Mouse (Mus musculus) CD8-positive naive resting alpha-beta T cell, adult 57 days (primary cell): ENCODE results near the gene Eif3j1. TPM values are rescaled to one million over a fixed set of nuclear protein-coding genes. Genes with fewer than 3 reads are reported as not detected.

Experiments used
- total RNA-seq: library from RNA; stranded (reverse); gene quantifications from one replicate; pipeline ENCODE4 v1.2.4, GENCODE M21; 2023

Eif3j1 gene
- 44.6 TPM for total RNA-seq

GRCm38 (mm10) chr2:122027862-122028755 lies at the start of gene Eif3j1:
TSS of gene Eif3j1 (plus strand) at chr2:122028546.

Other genes starting within 250 kb of the Eif3j1 start
- gene Frmd5, start 221.5 kb upstream of the Eif3j1 start, total RNA-seq, result not detected
- 18.1 TPM for gene Casc4, start 161.6 kb upstream of the Eif3j1 start, total RNA-seq
- gene Ctdspl2, start 72.5 kb upstream of the Eif3j1 start, total RNA-seq, result 43.9 TPM
- gene Mageb3, start 72.5 kb upstream of the Eif3j1 start, total RNA-seq, result not detected
- 27.0 TPM for gene Spg11, start 89.8 kb downstream of the Eif3j1 start, total RNA-seq
- 2,769 TPM for gene B2m, start 119.1 kb downstream of the Eif3j1 start, total RNA-seq
- gene Trim69, start 132.2 kb downstream of the Eif3j1 start, total RNA-seq, result 1.3 TPM
- gene Patl2, start 157.6 kb downstream of the Eif3j1 start, total RNA-seq, result not detected
- not detected for gene Terb2, start 157.7 kb downstream of the Eif3j1 start, total RNA-seq
- 1.6 TPM for gene Sord, start 206.2 kb downstream of the Eif3j1 start, total RNA-seq